Mouse (Mus musculus): ENCODE results near the gene Gng7.

GRCm38 (mm10) chr10:80932700-80933420, 81.9 kb downstream of the Gng7 start:
- TF ChIP-seq POLR2A (IDR thresholded peaks at IDR 0.05; ENCODE audit: insufficient read depth, low read length) (no peak), CTCF (IDR thresholded peaks at IDR 0.05; ENCODE audit: low read depth, low read length) (no peak), EP300 (IDR thresholded peaks at IDR 0.05; ENCODE audit: insufficient read depth, low read depth, low read length) (no peak)
